Mouse (Mus musculus) lung, embryonic 16.5 days (tissue): Measurements from ENCODE around the gene Mrpl52. TPM values are rescaled to one million over a fixed set of nuclear protein-coding genes. Genes with fewer than 3 reads are reported as not detected.

Experiments
- ATAC-seq: fragments of 200-750 bp; cut with Nextera tagmentation; 2 replicates; pipeline ENCODE4 v1.8.0; 2017; ENCODE audit warnings: low read depth, mild to moderate bottlenecking, moderate library complexity
- H3K27ac ChIP-seq: fragments of 300-500 bp; sonication (generic); 2 replicates; pipeline ENCODE4 v1.5.1; 2014; ENCODE audit warnings: mild to moderate bottlenecking, control low read depth, low read length
- H3K27me3 ChIP-seq: fragments of 300-500 bp; sonication (generic); 2 replicates; pipeline ENCODE4 v1.6.1; 2014; ENCODE audit warnings: low read depth, low read length, mixed read lengths; ENCODE audit not compliant: control insufficient read depth, insufficient read depth
- H3K36me3 ChIP-seq: fragments of 300-500 bp; sonication (generic); 2 replicates; pipeline ENCODE4 v1.6.1; 2014; ENCODE audit warnings: low read length; ENCODE audit not compliant: control insufficient read depth, insufficient read depth
- H3K4me1 ChIP-seq: fragments of 300-500 bp; sonication (generic); replicated peaks from 2 replicates; pipeline ENCODE4 v1.6.1; 2014; ENCODE audit warnings: low read length, mixed read lengths; ENCODE audit not compliant: control insufficient read depth, insufficient read depth
- H3K4me2 ChIP-seq: fragments of 300-500 bp; sonication (generic); 2 replicates; pipeline ENCODE4 v1.6.1; 2014; ENCODE audit warnings: low read depth, low read length, control low read depth
- H3K4me3 ChIP-seq: fragments of 300-500 bp; sonication (generic); 2 replicates; pipeline ENCODE4 v1.5.1; 2014; ENCODE audit warnings: mild to moderate bottlenecking, low read length, control low read depth
- H3K9ac ChIP-seq: fragments of 300-500 bp; sonication (generic); 2 replicates; pipeline ENCODE4 v1.6.1; 2014; ENCODE audit warnings: low read length, control low read depth
- H3K9me3 ChIP-seq: fragments of 300-500 bp; sonication (generic); 2 replicates; pipeline ENCODE4 v1.6.1; 2016; ENCODE audit warnings: low read length; ENCODE audit not compliant: control insufficient read depth
- WGBS: fragments of 180-500 bp; shearing (Covaris S2); extraction: QIAGEN DNeasy Blood & Tissue Kit; methylation state at CpG from one replicate; pipeline ENCODE4 v1.1.7; 2014; 5-methylcytosine and 5-hydroxymethylcytosine counted together
- polyA plus RNA-seq: library from polyadenylated mRNA; unstranded; fragments of >200 nt; fragmentation: Nextera tagmentation; extraction: Ambion mirVana; gene quantifications from 2 replicates; pipeline ENCODE4 v1.2.1, GENCODE M21; 2015

Gene Mrpl52
- polyA plus RNA-seq, 1 experiment from 2014 or later = 287 TPM

DNA sequence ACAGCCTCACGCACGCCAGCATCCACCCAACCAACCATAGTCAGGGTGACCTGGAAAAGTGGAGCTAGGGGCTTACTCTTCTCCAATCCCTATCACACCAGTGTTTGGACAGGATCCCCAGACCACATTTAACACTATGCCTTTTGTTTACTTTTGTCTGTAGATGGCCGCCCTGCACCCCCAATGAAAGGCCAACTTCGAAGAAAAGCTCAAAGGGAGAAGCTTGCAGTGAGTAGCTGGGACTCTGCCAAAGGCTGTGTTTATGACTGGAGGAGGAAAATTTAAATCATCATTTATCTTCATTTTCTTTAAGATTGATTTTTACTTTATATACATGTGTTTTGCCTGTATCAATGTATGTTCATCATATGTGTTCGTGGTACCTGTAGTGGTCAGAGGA lies 1.7 kb downstream of the Mrpl52 start:
- peaks cover 42% of the 10 kb centered on the region for H3K4me1 ChIP-seq
- no peaks in the 10 kb centered on the region for H3K27me3 ChIP-seq
- no peak overlapping the region for H3K9ac ChIP-seq
- no peak overlapping the region for H3K27ac ChIP-seq
- no peaks in the 10 kb centered on the region for H3K9me3 ChIP-seq
- no peak for ATAC-seq
- H3K36me3 ChIP-seq = no peaks in the 10 kb centered on the region
- 69% methylated on average over 5 of the region's 5 CpGs for WGBS
- H3K4me2 ChIP-seq = no peak overlapping the region
- no peak overlapping the region for H3K4me3 ChIP-seq

DNA sequence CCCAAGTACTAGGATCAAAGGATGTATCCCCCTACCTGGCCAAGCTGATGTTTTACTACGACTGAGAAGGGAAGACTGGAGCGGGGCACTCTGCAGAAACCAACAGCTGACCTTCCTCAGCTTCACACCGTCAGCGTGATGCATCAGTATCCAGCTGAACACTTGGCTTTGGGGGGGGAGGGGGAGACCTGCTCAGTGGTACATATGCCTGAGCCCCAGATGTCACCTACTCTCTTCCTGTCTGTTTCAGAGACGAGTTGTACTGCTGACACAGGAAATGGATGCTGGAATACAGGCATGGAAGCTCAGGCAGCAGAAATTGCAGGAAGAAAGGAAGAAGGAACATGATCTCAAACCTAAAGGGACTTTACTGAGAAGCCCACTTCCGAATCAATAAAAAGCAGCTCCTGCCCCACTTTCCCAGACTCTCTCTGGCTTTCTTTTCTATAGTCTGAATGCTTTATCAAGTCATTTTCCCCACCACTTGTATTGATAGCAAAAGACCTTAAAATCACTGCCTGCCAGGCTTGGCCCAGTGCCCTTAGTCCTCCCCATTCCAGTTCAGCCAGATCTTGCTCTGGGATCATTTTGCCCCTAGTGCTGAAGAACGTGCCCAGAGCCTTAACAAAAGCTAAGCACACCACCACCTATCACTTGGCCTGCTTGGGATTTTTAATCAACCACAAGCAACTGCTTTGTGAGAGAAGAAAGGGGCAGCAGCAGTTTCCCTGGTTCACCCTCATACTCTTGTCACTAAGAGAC lies 2.8 kb downstream of the Mrpl52 start:
- no peaks in the 10 kb centered on the region for H3K9me3 ChIP-seq
- 42% methylated on average over 7 of the region's 7 CpGs for WGBS
- no peak for ATAC-seq
- H3K36me3 ChIP-seq = no peaks in the 10 kb centered on the region
- H3K4me3 ChIP-seq = no peak overlapping the region
- H3K27ac ChIP-seq = peak overlapping the region; percentile 99
- peaks cover 52% of the 10 kb centered on the region for H3K4me1 ChIP-seq
- peak overlapping the region; percentile 91 for H3K9ac ChIP-seq
- H3K27me3 ChIP-seq = no peaks in the 10 kb centered on the region
- H3K4me2 ChIP-seq = peak overlapping the region; percentile 88; the same call in 1 of the 2 replicates

DNA sequence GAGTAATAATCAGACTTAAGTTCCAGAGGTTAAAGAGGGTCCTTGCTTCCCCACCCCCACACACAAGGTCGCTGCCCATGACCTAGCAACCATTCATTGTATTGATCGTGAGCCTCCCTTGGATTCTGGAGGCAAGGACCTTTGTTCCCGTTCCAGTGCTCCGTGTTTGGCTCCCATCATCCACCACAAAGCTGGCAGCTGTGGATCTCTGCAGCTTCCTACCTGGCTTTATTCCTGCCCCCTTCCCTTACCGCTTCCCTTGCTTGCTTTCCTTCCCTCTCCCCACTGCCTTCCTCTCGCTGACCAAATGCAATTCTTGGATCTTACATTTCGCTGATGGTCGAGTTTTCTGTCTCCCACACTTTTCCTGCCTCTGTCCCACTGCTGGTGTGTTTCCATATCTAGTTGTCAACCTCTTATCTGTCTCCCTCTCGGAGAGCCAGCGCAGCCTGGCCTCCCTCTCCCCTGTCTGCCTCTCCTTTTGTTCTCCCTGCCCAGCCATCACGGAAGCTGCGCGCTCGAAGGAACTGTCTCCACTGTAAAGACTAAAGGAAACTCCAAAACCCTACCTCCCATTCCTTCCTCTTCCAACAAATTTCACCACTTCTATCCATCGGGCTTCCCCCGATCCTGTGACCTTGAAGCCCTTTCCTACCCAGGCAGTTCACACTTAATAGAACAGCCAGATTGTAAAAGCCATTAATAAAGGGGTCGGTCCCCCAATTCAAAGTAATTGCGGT lies 3.9 kb downstream of the Mrpl52 start:
- Histone ChIP-seq H3K4me3 (peak overlapping the region; percentile 89), H3K27ac (peak overlapping the region; percentile 99), H3K4me2 (peak overlapping the region; percentile 88), H3K36me3 (peaks cover under 1% of the 10 kb centered on the region), H3K4me1 (peaks cover 57% of the 10 kb centered on the region), H3K9me3 (no peaks in the 10 kb centered on the region), H3K9ac (peak overlapping the region; percentile 91), H3K27me3 (no peaks in the 10 kb centered on the region)
- 7% methylated on average over 18 of the region's 18 CpGs for WGBS
- no peak for ATAC-seq

DNA sequence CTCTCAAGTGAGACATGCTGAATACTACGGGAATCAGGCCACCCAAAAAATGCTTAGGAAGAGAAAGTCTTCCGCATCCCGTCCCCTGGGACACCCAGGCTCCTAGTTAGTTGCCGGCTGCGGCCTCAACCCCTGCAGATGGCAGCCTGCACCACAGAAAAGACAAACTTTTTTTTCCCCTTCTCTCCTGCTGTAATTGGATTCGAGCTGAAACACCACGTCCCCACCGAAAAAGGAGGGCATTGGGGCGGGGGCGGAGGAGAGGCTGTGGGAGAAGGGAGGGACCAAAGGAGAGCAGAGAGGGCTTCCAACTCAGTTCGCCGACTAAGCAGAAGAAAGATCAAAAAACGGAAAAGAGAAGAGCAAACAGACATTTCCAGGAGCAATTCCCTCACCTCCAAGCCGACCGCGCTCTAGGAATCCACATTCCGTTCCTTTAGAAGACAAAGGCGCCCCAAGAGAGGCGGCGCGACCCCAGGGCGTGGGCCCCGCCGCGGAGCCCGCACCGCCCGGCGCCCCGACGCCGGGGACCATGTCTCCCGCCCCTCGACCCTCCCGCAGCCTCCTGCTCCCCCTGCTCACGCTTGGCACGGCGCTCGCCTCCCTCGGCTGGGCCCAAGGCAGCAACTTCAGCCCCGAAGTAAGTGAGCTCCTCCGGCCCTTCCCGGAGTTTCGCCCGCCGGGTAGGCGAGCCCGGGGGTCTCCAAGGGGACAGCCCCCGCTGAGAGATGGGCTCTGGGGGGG lies 4.8 kb downstream of the Mrpl52 start, which contains the start of gene Mmp14:
Gene Mmp14 (plus strand): TSS at position 279 of the 744 bp plus-strand sequence.
- peak within 1 kb of the TSS; percentile 91 for H3K9ac ChIP-seq
- peak within 1 kb of the TSS; percentile 99 for H3K27ac ChIP-seq
- under 1% methylated on average over 38 of the region's 49 CpGs for WGBS
- H3K4me2 ChIP-seq = peak within 1 kb of the TSS; percentile 88
- ATAC-seq = peak; percentile 73
- peaks cover 53% of the 10 kb centered on the region for H3K4me1 ChIP-seq
- peaks cover 8% of the 10 kb centered on the region for H3K36me3 ChIP-seq
- H3K27me3 ChIP-seq = no peaks in the 10 kb centered on the region
- H3K9me3 ChIP-seq = no peaks in the 10 kb centered on the region
- H3K4me3 ChIP-seq = peak within 1 kb of the TSS; percentile 89

DNA sequence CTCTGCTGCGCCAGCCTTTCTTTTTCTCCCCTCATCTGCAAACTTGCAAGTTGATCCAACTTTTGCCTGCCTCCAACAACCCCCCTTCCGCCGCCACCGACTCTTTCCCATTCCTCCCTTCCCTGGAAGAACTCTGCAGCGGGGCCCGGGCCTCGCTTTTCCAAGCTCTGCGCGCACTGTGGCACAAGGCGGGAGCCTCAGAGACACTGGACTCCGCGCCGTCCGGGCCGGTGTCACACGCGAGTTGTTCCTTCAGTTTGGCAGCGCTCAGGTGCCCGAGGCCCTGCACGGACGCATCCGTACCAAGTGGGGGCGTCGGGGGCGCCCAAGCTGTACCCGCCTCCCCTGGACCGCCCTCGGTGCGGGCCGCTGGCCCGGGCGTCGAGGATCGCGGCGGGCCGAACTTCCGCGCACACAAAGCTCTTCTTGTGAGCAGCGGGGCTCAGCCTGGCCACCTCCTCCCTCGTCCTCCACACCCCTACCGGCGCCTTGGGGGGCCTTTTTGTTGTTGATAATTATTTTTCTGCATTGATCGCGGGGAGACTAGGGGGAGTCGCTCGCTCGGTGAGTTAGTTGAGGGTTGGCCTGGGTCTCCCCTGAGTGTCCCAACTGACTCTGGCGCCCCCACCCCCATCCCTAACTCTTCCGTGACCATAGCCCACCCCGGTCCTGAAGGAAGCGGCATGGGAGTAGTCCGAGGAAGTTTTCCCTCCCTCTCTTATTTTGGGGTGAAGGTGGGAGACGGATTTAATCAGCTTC lies 5.5 kb downstream of the Mrpl52 start:
- Histone ChIP-seq H3K36me3 (peaks cover 14% of the 10 kb centered on the region), H3K4me2 (peak overlapping the region; percentile 88), H3K4me3 (peak overlapping the region; percentile 89), H3K27ac (peak overlapping the region; percentile 99), H3K9me3 (no peaks in the 10 kb centered on the region), H3K27me3 (no peaks in the 10 kb centered on the region), H3K9ac (peak overlapping the region; percentile 91), H3K4me1 (peaks cover 53% of the 10 kb centered on the region)
- under 1% methylated on average over 53 of the region's 54 CpGs for WGBS
- peak; percentile 24; the same call in 1 of the 2 replicates for ATAC-seq

DNA sequence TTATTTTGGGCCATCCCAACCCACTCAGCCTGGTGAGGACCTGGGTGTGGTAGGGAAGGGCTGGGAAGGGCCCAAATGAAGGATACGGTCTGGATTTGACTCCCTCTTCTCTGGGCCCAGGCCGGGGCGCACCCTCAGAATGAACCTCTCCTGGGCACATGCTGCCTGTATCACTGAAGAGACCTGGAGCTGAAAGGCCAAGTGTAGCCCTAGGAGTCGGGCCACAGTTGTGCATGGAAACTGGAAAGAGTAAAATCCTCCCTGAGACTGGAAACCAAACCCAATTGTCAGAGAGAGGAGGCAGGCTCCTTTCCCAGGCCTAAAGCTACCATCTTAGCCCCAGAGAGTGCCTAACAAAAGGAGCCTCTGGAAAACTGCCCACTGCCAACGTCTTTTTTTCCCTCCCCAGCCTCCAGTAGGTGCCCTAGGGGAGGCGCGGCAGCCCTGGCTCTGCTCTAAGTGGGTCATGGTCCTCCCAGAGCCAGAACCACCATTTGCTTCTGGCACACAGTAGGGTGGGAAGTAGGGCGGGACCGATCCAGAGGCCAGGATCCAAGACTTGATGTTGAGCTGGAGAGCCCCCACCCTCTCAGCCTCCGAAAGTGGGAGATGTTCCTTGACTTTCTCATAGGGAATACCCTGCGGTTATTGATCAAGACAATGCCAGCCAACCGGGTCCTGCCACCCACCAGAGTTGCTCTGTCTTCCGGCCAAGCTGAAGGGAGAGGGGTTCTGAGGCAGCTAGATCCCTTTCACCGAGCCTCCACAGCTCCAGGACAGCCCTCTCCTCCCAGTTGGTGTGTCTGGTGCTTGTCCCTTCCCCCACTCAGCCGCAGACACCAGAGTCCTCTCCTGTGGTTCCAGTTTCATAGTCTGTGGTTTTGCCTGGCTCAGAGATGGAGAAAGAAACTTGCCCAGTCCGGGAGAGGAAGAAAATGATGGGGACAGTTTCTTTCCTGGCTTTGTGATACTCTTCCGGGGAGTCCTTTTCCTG lies 6.4 kb downstream of the Mrpl52 start:
- Histone ChIP-seq H3K36me3 (peaks cover 20% of the 10 kb centered on the region), H3K9me3 (no peaks in the 10 kb centered on the region), H3K9ac (peak overlapping the region; percentile 91), H3K4me1 (peaks cover 45% of the 10 kb centered on the region), H3K4me3 (peak overlapping the region; percentile 89), H3K27ac (peak overlapping the region; percentile 99), H3K27me3 (no peaks in the 10 kb centered on the region), H3K4me2 (peak overlapping the region; percentile 88)
- ATAC-seq = 0 out of 2 replicates have a peak, but pooled peaks have one; percentile 13
- WGBS = 16% methylated on average over 17 of the region's 17 CpGs

DNA sequence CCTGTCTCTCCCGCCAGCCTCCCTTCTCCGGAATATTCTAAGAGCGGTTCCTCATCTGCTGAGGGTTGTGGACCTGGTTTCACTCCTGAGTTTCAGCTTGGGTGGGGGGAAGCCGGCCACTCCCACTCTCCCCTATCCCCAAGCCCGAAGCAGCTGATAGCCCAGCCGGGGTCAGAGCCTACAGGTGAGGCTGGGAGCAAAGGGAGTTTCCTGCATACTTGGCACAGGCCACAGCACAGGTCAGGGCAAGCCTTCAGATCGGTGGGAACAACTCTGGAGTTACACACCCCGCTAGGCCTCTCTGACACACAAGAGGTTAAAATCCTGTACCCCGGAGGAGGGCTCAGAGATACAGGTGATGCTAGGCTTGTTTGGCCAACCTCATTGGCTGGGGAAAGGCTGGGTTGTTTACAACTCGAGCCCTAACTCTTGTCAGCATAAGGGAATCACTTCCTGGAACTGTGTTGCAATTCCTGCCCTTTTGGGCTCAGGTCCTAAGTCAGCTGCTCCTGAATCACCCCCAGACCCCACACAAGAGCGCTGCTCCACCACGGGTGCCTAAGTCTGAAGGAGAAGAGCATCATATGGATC lies 7.3 kb downstream of the Mrpl52 start:
- 40% methylated on average over 12 of the region's 12 CpGs for WGBS
- no peak overlapping the region; the same call in 1 of the 2 replicates for H3K27ac ChIP-seq
- H3K9ac ChIP-seq = peak overlapping the region; percentile 91
- H3K4me3 ChIP-seq = peak overlapping the region; percentile 89
- H3K27me3 ChIP-seq = no peaks in the 10 kb centered on the region
- no peaks in the 10 kb centered on the region for H3K9me3 ChIP-seq
- peaks cover 38% of the 10 kb centered on the region for H3K4me1 ChIP-seq
- peaks cover 28% of the 10 kb centered on the region for H3K36me3 ChIP-seq
- ATAC-seq = no peak
- peak overlapping the region; percentile 88 for H3K4me2 ChIP-seq
